Mouse (Mus musculus) midbrain, postnatal 0 days (tissue): Measurements from ENCODE around the gene Acsm5. TPM values are rescaled to one million over a fixed set of nuclear protein-coding genes. Genes with fewer than 3 reads are reported as not detected.

Experiments used
- ATAC-seq: fragments of 200-750 bp; cut with Nextera tagmentation; 2 replicates; pipeline ENCODE4 v1.8.0; 2017; ENCODE audit warnings: moderate number of reproducible peaks, mild to moderate bottlenecking, moderate TSS enrichment, moderate library complexity; ENCODE audit not compliant: low FRiP score
- DNase-seq: peaks from one replicate; pipeline ENCODE4 v3.0.0-alpha.2; 2015; ENCODE audit warnings: low spot score
- H3K27ac ChIP-seq: fragments of 300-500 bp; sonication (generic); 2 replicates; pipeline ENCODE4 v1.5.1; 2014; ENCODE audit warnings: low read depth, mild to moderate bottlenecking, low read length, mixed read lengths
- H3K27me3 ChIP-seq: fragments of 300-500 bp; sonication (generic); 2 replicates; pipeline ENCODE4 v1.6.1; 2014; ENCODE audit warnings: low read length, control low read depth, mixed read lengths; ENCODE audit not compliant: insufficient read depth
- H3K36me3 ChIP-seq: fragments of 300-500 bp; sonication (generic); 2 replicates; pipeline ENCODE4 v1.6.1; 2014; ENCODE audit warnings: low read length, control low read depth, mixed read lengths; ENCODE audit not compliant: insufficient read depth
- H3K4me1 ChIP-seq: fragments of 300-500 bp; sonication (generic); 2 replicates; pipeline ENCODE4 v1.6.1; 2014; ENCODE audit warnings: mild to moderate bottlenecking, control low read depth, antibody characterized with exemption, low read length, mixed read lengths; ENCODE audit not compliant: insufficient read depth
- H3K4me2 ChIP-seq: fragments of 300-500 bp; sonication (generic); 2 replicates; pipeline ENCODE4 v1.6.1; 2014; ENCODE audit warnings: low read depth, mild to moderate bottlenecking, low read length, mixed read lengths; ENCODE audit not compliant: poor library complexity, severe bottlenecking
- H3K4me3 ChIP-seq: fragments of 300-500 bp; sonication (generic); 2 replicates; pipeline ENCODE4 v1.5.1; 2014; ENCODE audit warnings: low read depth, mild to moderate bottlenecking, low read length, moderate library complexity
- H3K9ac ChIP-seq: fragments of 300-500 bp; sonication (generic); replicated peaks from 2 replicates; pipeline ENCODE4 v1.6.1; 2014; ENCODE audit warnings: mild to moderate bottlenecking, low read length, moderate library complexity, mixed read lengths; ENCODE audit not compliant: poor library complexity, severe bottlenecking
- H3K9me3 ChIP-seq: fragments of 300-500 bp; sonication (generic); 2 replicates; pipeline ENCODE4 v1.6.1; 2016; ENCODE audit warnings: low read length, control low read depth
- CTCF ChIP-seq: IDR thresholded peaks from 2 replicates; pipeline ENCODE4 v1.5.1; 2016; ENCODE audit warnings: antibody characterized with exemption, mild to moderate bottlenecking
- WGBS: fragments of 180-500 bp; shearing (Covaris S2); extraction: QIAGEN DNeasy Blood & Tissue Kit; methylation state at CpG from one replicate; pipeline ENCODE4 v1.1.7; 2014; 5-methylcytosine and 5-hydroxymethylcytosine counted together
- polyA plus RNA-seq: library from polyadenylated mRNA; unstranded; fragments of >200 nt; fragmentation: Nextera tagmentation; extraction: Ambion mirVana; gene quantifications from 2 replicates; pipeline ENCODE4 v1.2.1, GENCODE M21; 2015
- total RNA-seq: library from RNA; depleted of rRNA; stranded (reverse); fragments of >200 nt; gene quantifications from 2 replicates; pipeline ENCODE4 v1.2.3, GENCODE M21; 2014

Gene Acsm5
- total and polyA plus RNA-seq, 2 experiments from 2014 or later: 0.19 to 0.66 TPM

- no peaks in the 10 kb centered on the region for H3K36me3 ChIP-seq
- no peak overlapping the region for H3K9ac ChIP-seq
- WGBS: 94% methylated on average over 4 of the region's 4 CpGs
- H3K4me1 ChIP-seq: no peaks in the 10 kb centered on the region
- no peak for TF ChIP-seq CTCF
- H3K4me3 ChIP-seq: no peak overlapping the region
- no peak overlapping the region for H3K27ac ChIP-seq
- H3K9me3 ChIP-seq: no peaks in the 10 kb centered on the region
- ATAC-seq (no peak), DNase-seq (no peak)
- H3K4me2 ChIP-seq: no peak overlapping the region
- H3K27me3 ChIP-seq: no peaks in the 10 kb centered on the region
These were observed 8.1 kb upstream of the Acsm5 start for GRCm38 (mm10) chr7:119511143-119511542.

GRCm38 (mm10) chr7:119513056-119513455 lies 6.2 kb upstream of the Acsm5 start:
- Histone ChIP-seq H3K9me3 (no peaks in the 10 kb centered on the region), H3K27me3 (no peaks in the 10 kb centered on the region), H3K36me3 (no peaks in the 10 kb centered on the region), H3K27ac (no peak overlapping the region), H3K4me2 (no peak overlapping the region), H3K9ac (no peak overlapping the region), H3K4me3 (no peak overlapping the region), H3K4me1 (no peaks in the 10 kb centered on the region)
- 27% methylated on average over 7 of the region's 7 CpGs for WGBS
- TF ChIP-seq CTCF: peak; percentile 88
- ATAC-seq (peak; percentile 27; the same call in 1 of the 2 replicates), DNase-seq (peak; percentile 67)

DNA sequence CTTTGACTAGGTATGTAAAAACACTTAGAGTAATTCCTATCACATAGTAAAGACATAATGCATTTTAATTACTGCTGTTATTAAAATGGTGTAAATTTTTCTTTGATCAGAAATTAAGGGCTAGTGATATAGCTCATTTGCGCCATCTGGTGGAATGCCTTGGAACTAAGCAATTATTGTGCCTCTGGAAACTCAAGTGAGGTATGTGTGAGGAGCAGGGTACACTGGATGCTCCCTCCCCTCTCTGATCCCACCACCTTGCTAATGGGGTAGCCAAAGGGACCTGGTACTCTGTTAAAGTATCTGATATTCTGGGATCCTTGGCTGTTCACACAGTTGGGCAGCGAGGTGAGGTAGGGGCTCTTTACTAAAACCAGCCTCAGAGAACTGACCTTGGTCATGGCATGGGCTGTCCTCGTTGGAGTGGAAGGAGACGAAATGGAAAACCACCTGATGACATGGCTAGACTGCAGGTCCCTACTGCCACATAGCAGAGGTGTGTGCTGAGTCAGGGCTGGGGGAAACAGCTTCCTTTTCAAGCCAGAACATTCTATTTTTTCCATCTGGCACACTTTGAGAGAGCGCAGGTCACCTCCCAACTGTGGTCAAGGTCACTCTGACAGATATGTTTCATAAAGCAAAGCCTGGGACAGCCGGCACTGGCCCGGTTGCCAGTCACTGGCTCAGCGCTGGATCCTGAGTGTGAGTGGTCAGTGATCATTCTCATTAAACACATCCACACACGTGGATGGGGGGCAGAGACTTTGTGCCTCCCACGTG lies 3.6 kb upstream of the Acsm5 start:
- H3K4me2 ChIP-seq: no peak overlapping the region
- ATAC-seq (peak; percentile 49; the same call in 1 of the 2 replicates), DNase-seq (peak; percentile 58)
- H3K36me3 ChIP-seq: no peaks in the 10 kb centered on the region
- H3K27ac ChIP-seq: no peak overlapping the region
- no peak overlapping the region for H3K4me3 ChIP-seq
- no peaks in the 10 kb centered on the region for H3K4me1 ChIP-seq
- H3K9me3 ChIP-seq: no peaks in the 10 kb centered on the region
- WGBS: 70% methylated on average over 10 of the region's 10 CpGs
- H3K9ac ChIP-seq: no peak overlapping the region
- H3K27me3 ChIP-seq: no peaks in the 10 kb centered on the region
- peak; percentile 90 for TF ChIP-seq CTCF

GRCm38 (mm10) chr7:119516272-119516558 lies 3.0 kb upstream of the Acsm5 start:
- H3K9me3 ChIP-seq: no peaks in the 10 kb centered on the region
- TF ChIP-seq CTCF: no peak
- ATAC-seq: no peak
- H3K4me2 ChIP-seq: no peak overlapping the region
- DNase-seq: no peak
- no peaks in the 10 kb centered on the region for H3K4me1 ChIP-seq
- H3K4me3 ChIP-seq: no peak overlapping the region
- no peak overlapping the region for H3K9ac ChIP-seq
- no peaks in the 10 kb centered on the region for H3K36me3 ChIP-seq
- 85% methylated on average over 7 of the region's 7 CpGs for WGBS
- no peak overlapping the region for H3K27ac ChIP-seq
- no peaks in the 10 kb centered on the region for H3K27me3 ChIP-seq

GRCm38 (mm10) chr7:119519654-119520053 lies 391 bp downstream of the Acsm5 start:
- 46% methylated on average over 5 of the region's 5 CpGs for WGBS
- Histone ChIP-seq H3K9me3 (no peaks in the 10 kb centered on the region), H3K4me2 (no peak overlapping the region), H3K9ac (no peak overlapping the region), H3K27ac (no peak overlapping the region), H3K4me1 (no peaks in the 10 kb centered on the region), H3K27me3 (no peaks in the 10 kb centered on the region), H3K4me3 (no peak overlapping the region), H3K36me3 (no peaks in the 10 kb centered on the region)
- DNase-seq: peak; percentile 68
- peak; percentile 83 for TF ChIP-seq CTCF
- ATAC-seq: no peak

- Histone ChIP-seq H3K36me3 (no peaks in the 10 kb centered on the region), H3K27ac (no peak overlapping the region), H3K4me3 (no peak overlapping the region), H3K9ac (no peak overlapping the region), H3K9me3 (no peaks in the 10 kb centered on the region), H3K4me1 (no peaks in the 10 kb centered on the region), H3K27me3 (no peaks in the 10 kb centered on the region), H3K4me2 (no peak overlapping the region)
- DNase-seq (no peak), ATAC-seq (no peak)
- TF ChIP-seq CTCF: no peak
- WGBS: 81% methylated on average over 3 of the region's 3 CpGs
These were observed 2.6 kb downstream of the Acsm5 start for GRCm38 (mm10) chr7:119521816-119522215.
